Mouse (Mus musculus): Measurements from ENCODE around the gene 2810006K23Rik. TPM values are rescaled to one million over a fixed set of nuclear protein-coding genes. Genes with fewer than 3 reads are reported as not detected.
"Not testable (repeated sequence)": the region's sequence is repeated elsewhere in the genome, so short reads cannot be mapped to it uniquely, and the experiment has no call there.

The 2810006K23Rik gene
- total RNA-seq, 2 experiments from 2014 or later = 14.8 to 15.0 TPM

GRCm38 (mm10) chr5:124342897-124343296 lies 15.0 kb downstream of the 2810006K23Rik start:
- no peak for DNase-seq

GRCm38 (mm10) chr5:124349196-124349595 lies 21.3 kb downstream of the 2810006K23Rik start:
- peak; percentile 72 to 77 for DNase-seq

- no peak for DNase-seq
Observed at GRCm38 (mm10) chr5:124350350-124350749, 22.5 kb downstream of the 2810006K23Rik start.

- peak; percentile 82 to 88 for DNase-seq
Observed at GRCm38 (mm10) chr5:124351111-124351560, 23.2 kb downstream of the 2810006K23Rik start.

GRCm38 (mm10) chr5:124351604-124352003 lies 23.7 kb downstream of the 2810006K23Rik start:
- no peak for DNase-seq

- DNase-seq = peak; percentile 85 to 92
Observed at GRCm38 (mm10) chr5:124352141-124352920, 24.4 kb downstream of the 2810006K23Rik start.

- peak; percentile 44 to 58 for DNase-seq
Observed at GRCm38 (mm10) chr5:124353011-124353725, 25.3 kb downstream of the 2810006K23Rik start.

- DNase-seq = peak; percentile 69 to 81
Observed at GRCm38 (mm10) chr5:124353726-124354547, 26.0 kb downstream of the 2810006K23Rik start.

GRCm38 (mm10) chr5:124354574-124355424 lies 26.9 kb downstream of the 2810006K23Rik start:
- DNase-seq = peak; percentile 51 to 54

- DNase-seq = no peak
Observed at GRCm38 (mm10) chr5:124355425-124355959, 27.6 kb downstream of the 2810006K23Rik start.

- no peak for DNase-seq
Observed at GRCm38 (mm10) chr5:124356695-124357094, 28.8 kb downstream of the 2810006K23Rik start.

GRCm38 (mm10) chr5:124359641-124360040 lies 31.8 kb downstream of the 2810006K23Rik start:
- no peak for DNase-seq

- DNase-seq = not testable (repeated sequence)
Observed at GRCm38 (mm10) chr5:124362982-124363381, 35.1 kb downstream of the 2810006K23Rik start, which contains the start of gene Cdk2ap1. TSS of gene Cdk2ap1 (minus strand) at chr5:124363082.

GRCm38 (mm10) chr5:124364173-124364918 lies 36.5 kb downstream of the 2810006K23Rik start:
- DNase-seq = no peak

GRCm38 (mm10) chr5:124365754-124366153 lies 37.9 kb downstream of the 2810006K23Rik start:
- peak in 1 of 2 experiments; percentile 17 for DNase-seq

GRCm38 (mm10) chr5:124366721-124367120 lies 38.8 kb downstream of the 2810006K23Rik start:
- DNase-seq = peak in 1 of 2 experiments; percentile 12

- DNase-seq = no peak
Observed at GRCm38 (mm10) chr5:124374298-124374697, 46.4 kb downstream of the 2810006K23Rik start.

GRCm38 (mm10) chr5:124376401-124376800 lies 48.5 kb downstream of the 2810006K23Rik start:
- no peak for DNase-seq

GRCm38 (mm10) chr5:124377149-124377548 lies 49.3 kb downstream of the 2810006K23Rik start:
- DNase-seq = peak in 1 of 2 experiments; percentile 5

- DNase-seq = no peak
Observed at GRCm38 (mm10) chr5:124380121-124380520, 52.2 kb downstream of the 2810006K23Rik start.
